Mouse (Mus musculus) heart, postnatal 0 days (tissue): ENCODE measurements around the gene Haghl.

Experiments used
- CTCF ChIP-seq: IDR thresholded peaks from 2 replicates; pipeline ENCODE4 v1.5.1; 2016; ENCODE audit warnings: antibody characterized with exemption, control low read depth, low read depth
- EP300 ChIP-seq: IDR thresholded peaks from 2 replicates; pipeline ENCODE4 v1.6.1; 2016; ENCODE audit warnings: antibody characterized with exemption, low read depth

DNA sequence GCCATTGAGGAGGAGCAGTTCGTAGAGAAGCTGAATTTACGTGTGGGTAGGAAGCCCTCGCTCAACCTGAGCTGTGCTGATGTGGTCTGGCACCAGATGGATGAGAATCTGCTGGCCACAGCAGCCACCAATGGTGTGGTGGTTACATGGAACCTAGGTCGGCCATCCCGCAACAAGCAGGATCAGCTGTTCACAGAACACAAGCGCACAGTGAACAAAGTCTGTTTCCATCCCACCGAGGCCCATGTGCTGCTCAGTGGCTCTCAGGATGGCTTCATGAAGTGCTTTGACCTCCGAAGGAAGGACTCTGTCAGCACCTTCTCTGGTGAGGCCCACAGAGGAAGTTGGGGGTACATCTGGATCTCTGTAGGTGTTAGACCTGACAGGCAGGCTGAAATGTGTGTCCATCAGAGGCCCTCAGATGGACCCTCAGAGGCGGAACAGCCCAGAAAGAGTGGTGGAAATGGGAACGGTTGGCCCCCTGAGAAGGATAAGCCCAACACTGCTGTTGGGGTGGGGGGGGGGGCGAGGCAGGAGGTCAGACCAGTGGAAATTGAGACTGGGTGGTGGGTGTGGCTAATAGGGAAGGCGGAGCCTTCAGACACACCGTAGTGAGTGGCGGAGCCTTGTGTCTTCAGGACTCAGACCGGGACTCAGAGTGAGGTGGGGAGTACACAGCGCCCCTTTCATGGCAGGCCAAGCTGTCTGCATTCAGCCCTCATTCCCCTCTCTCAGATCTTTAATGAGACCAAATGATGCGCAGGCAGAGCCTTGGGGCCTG is 39.1 kb upstream of the Haghl start:
- no peak for TF ChIP-seq EP300
- TF ChIP-seq CTCF, result no peak
